Mouse (Mus musculus): ENCODE data around the gene Ern1. TPM values are rescaled to one million over a fixed set of nuclear protein-coding genes. Genes with fewer than 3 reads are reported as not detected.

The Ern1 gene
- polyA plus RNA-seq, 1 experiment from 2014 or later, result 4.8 TPM

GRCm38 (mm10) chr11:106511236-106512005 is 23.8 kb upstream of the Ern1 start:
- no peak overlapping the region for H3K4me3 ChIP-seq (ENCODE audit: low read depth, low read length)
- H3K36me3 ChIP-seq (ENCODE audit: control insufficient read depth, insufficient read depth, low read length), result peaks cover 17% of the 10 kb centered on the region; the same call in 1 of the 2 replicates
- H3K4me1 ChIP-seq (ENCODE audit: control insufficient read depth, insufficient read depth, low read length), result no peaks in the 10 kb centered on the region
- WGBS, result 89% methylated on average over 14 of the region's 14 CpGs
- H3K9me3 ChIP-seq (replicated peaks; ENCODE audit: control insufficient read depth, low read length, poor library complexity, severe bottlenecking), result no peaks in the 10 kb centered on the region
- ATAC-seq, result no peak
- H3K9ac ChIP-seq (ENCODE audit: low read depth, low read length), result no peak overlapping the region
- H3K27me3 ChIP-seq (ENCODE audit: control insufficient read depth, insufficient read depth, low read depth, low read length), result no peaks in the 10 kb centered on the region
- H3K27ac ChIP-seq (ENCODE audit: low read length), result no peak overlapping the region
- H3K4me2 ChIP-seq (ENCODE audit: low read length), result no peak overlapping the region

GRCm38 (mm10) chr11:106507638-106508037 is 20.0 kb upstream of the Ern1 start:
- no peak overlapping the region for H3K4me3 ChIP-seq (ENCODE audit: low read depth, low read length)
- no peak for ATAC-seq
- no peaks in the 10 kb centered on the region for H3K4me1 ChIP-seq (ENCODE audit: control insufficient read depth, insufficient read depth, low read length)
- no peaks in the 10 kb centered on the region for H3K27me3 ChIP-seq (ENCODE audit: control insufficient read depth, insufficient read depth, low read depth, low read length)
- no peak overlapping the region for H3K4me2 ChIP-seq (ENCODE audit: low read length)
- no peak overlapping the region for H3K27ac ChIP-seq (ENCODE audit: low read length)
- H3K9ac ChIP-seq (ENCODE audit: low read depth, low read length), result no peak overlapping the region
- peaks cover 20% of the 10 kb centered on the region; the same call in 1 of the 2 replicates for H3K36me3 ChIP-seq (ENCODE audit: control insufficient read depth, insufficient read depth, low read length)
- no peaks in the 10 kb centered on the region for H3K9me3 ChIP-seq (replicated peaks; ENCODE audit: control insufficient read depth, low read length, poor library complexity, severe bottlenecking)
- 91% methylated on average over 7 of the region's 7 CpGs for WGBS

GRCm38 (mm10) chr11:106506211-106506610 is 18.6 kb upstream of the Ern1 start:
- WGBS, result 84% methylated on average over 6 of the region's 6 CpGs
- H3K27me3 ChIP-seq (ENCODE audit: control insufficient read depth, insufficient read depth, low read depth, low read length), result no peaks in the 10 kb centered on the region

GRCm38 (mm10) chr11:106504129-106504528 is 16.5 kb upstream of the Ern1 start:
- Histone ChIP-seq H3K4me2 (ENCODE audit: low read length) (no peak overlapping the region), H3K36me3 (ENCODE audit: control insufficient read depth, insufficient read depth, low read length) (peaks cover 15% of the 10 kb centered on the region; the same call in 1 of the 2 replicates), H3K4me3 (ENCODE audit: low read depth, low read length) (no peak overlapping the region), H3K9ac (ENCODE audit: low read depth, low read length) (no peak overlapping the region), H3K9me3 (replicated peaks; ENCODE audit: control insufficient read depth, low read length, poor library complexity, severe bottlenecking) (no peaks in the 10 kb centered on the region), H3K27me3 (ENCODE audit: control insufficient read depth, insufficient read depth, low read depth, low read length) (no peaks in the 10 kb centered on the region), H3K27ac (ENCODE audit: low read length) (no peak overlapping the region), H3K4me1 (ENCODE audit: control insufficient read depth, insufficient read depth, low read length) (peaks cover 6% of the 10 kb centered on the region)
- no peak for ATAC-seq

More at GRCm38 (mm10) chr11:106506211-106506610, 18.6 kb upstream of the Ern1 start:
- no peak overlapping the region for H3K4me3 ChIP-seq (ENCODE audit: low read depth, low read length)
- H3K4me2 ChIP-seq (ENCODE audit: low read length), result no peak overlapping the region
- peaks cover 6% of the 10 kb centered on the region for H3K4me1 ChIP-seq (ENCODE audit: control insufficient read depth, insufficient read depth, low read length)
- H3K36me3 ChIP-seq (ENCODE audit: control insufficient read depth, insufficient read depth, low read length), result peaks cover 20% of the 10 kb centered on the region; the same call in 1 of the 2 replicates
- H3K9me3 ChIP-seq (replicated peaks; ENCODE audit: control insufficient read depth, low read length, poor library complexity, severe bottlenecking), result no peaks in the 10 kb centered on the region
- H3K9ac ChIP-seq (ENCODE audit: low read depth, low read length), result no peak overlapping the region
- no peak overlapping the region for H3K27ac ChIP-seq (ENCODE audit: low read length)
- no peak for ATAC-seq

- H3K27ac ChIP-seq (ENCODE audit: low read length), result no peak overlapping the region
- H3K9me3 ChIP-seq (replicated peaks; ENCODE audit: control insufficient read depth, low read length, poor library complexity, severe bottlenecking), result no peaks in the 10 kb centered on the region
- 80% methylated on average over 4 of the region's 4 CpGs for WGBS
- H3K9ac ChIP-seq (ENCODE audit: low read depth, low read length), result no peak overlapping the region
- H3K36me3 ChIP-seq (ENCODE audit: control insufficient read depth, insufficient read depth, low read length), result peaks cover 8% of the 10 kb centered on the region; the same call in 1 of the 2 replicates
- H3K4me2 ChIP-seq (ENCODE audit: low read length), result no peak overlapping the region
- no peak overlapping the region for H3K4me3 ChIP-seq (ENCODE audit: low read depth, low read length)
- H3K4me1 ChIP-seq (ENCODE audit: control insufficient read depth, insufficient read depth, low read length), result peaks cover 6% of the 10 kb centered on the region
- ATAC-seq, result no peak
- no peaks in the 10 kb centered on the region for H3K27me3 ChIP-seq (ENCODE audit: control insufficient read depth, insufficient read depth, low read depth, low read length)
These were observed 15.7 kb upstream of the Ern1 start for GRCm38 (mm10) chr11:106503425-106503717.

- no peak overlapping the region for H3K4me2 ChIP-seq (ENCODE audit: low read length)
- H3K4me1 ChIP-seq (ENCODE audit: control insufficient read depth, insufficient read depth, low read length), result peaks cover 6% of the 10 kb centered on the region
- no peaks in the 10 kb centered on the region for H3K27me3 ChIP-seq (ENCODE audit: control insufficient read depth, insufficient read depth, low read depth, low read length)
- no peak overlapping the region for H3K4me3 ChIP-seq (ENCODE audit: low read depth, low read length)
- H3K9ac ChIP-seq (ENCODE audit: low read depth, low read length), result no peak overlapping the region
- peaks cover 8% of the 10 kb centered on the region; the same call in 1 of the 2 replicates for H3K36me3 ChIP-seq (ENCODE audit: control insufficient read depth, insufficient read depth, low read length)
- H3K9me3 ChIP-seq (replicated peaks; ENCODE audit: control insufficient read depth, low read length, poor library complexity, severe bottlenecking), result no peaks in the 10 kb centered on the region
- 65% methylated on average over 13 of the region's 13 CpGs for WGBS
- H3K27ac ChIP-seq (ENCODE audit: low read length), result no peak overlapping the region
- ATAC-seq, result no peak
These were observed 15.2 kb upstream of the Ern1 start for GRCm38 (mm10) chr11:106502631-106503424.

GRCm38 (mm10) chr11:106502159-106502505 is 14.5 kb upstream of the Ern1 start:
- Histone ChIP-seq H3K9ac (ENCODE audit: low read depth, low read length) (peak overlapping the region; percentile 98; the same call in 1 of the 2 replicates), H3K27ac (ENCODE audit: low read length) (no peak overlapping the region; the same call in 1 of the 2 replicates), H3K4me3 (ENCODE audit: low read depth, low read length) (no peak overlapping the region)

GRCm38 (mm10) chr11:106501308-106502158 is 13.9 kb upstream of the Ern1 start:
- H3K27ac ChIP-seq (ENCODE audit: low read length), result peak overlapping the region; percentile 97
- H3K4me3 ChIP-seq (ENCODE audit: low read depth, low read length), result peak overlapping the region; percentile 75
- H3K36me3 ChIP-seq (ENCODE audit: control insufficient read depth, insufficient read depth, low read length), result peaks cover 4% of the 10 kb centered on the region; the same call in 1 of the 2 replicates
- peak overlapping the region; percentile 98 for H3K9ac ChIP-seq (ENCODE audit: low read depth, low read length)
- under 1% methylated on average over 22 of the region's 22 CpGs for WGBS
- H3K4me1 ChIP-seq (ENCODE audit: control insufficient read depth, insufficient read depth, low read length), result peaks cover 6% of the 10 kb centered on the region
- peak; percentile 81 for ATAC-seq
- no peaks in the 10 kb centered on the region for H3K9me3 ChIP-seq (replicated peaks; ENCODE audit: control insufficient read depth, low read length, poor library complexity, severe bottlenecking)
- peak overlapping the region; percentile 72 for H3K4me2 ChIP-seq (ENCODE audit: low read length)
- H3K27me3 ChIP-seq (ENCODE audit: control insufficient read depth, insufficient read depth, low read depth, low read length), result no peaks in the 10 kb centered on the region

More at GRCm38 (mm10) chr11:106502159-106502505, 14.5 kb upstream of the Ern1 start:
- peak overlapping the region; percentile 72 for H3K4me2 ChIP-seq (ENCODE audit: low read length)
- peaks cover 8% of the 10 kb centered on the region; the same call in 1 of the 2 replicates for H3K36me3 ChIP-seq (ENCODE audit: control insufficient read depth, insufficient read depth, low read length)
- H3K4me1 ChIP-seq (ENCODE audit: control insufficient read depth, insufficient read depth, low read length), result peaks cover 6% of the 10 kb centered on the region
- no peaks in the 10 kb centered on the region for H3K27me3 ChIP-seq (ENCODE audit: control insufficient read depth, insufficient read depth, low read depth, low read length)
- H3K9me3 ChIP-seq (replicated peaks; ENCODE audit: control insufficient read depth, low read length, poor library complexity, severe bottlenecking), result no peaks in the 10 kb centered on the region
- no peak for ATAC-seq

Measured in midbrain, embryonic 16.5 days (tissue).